Mouse (Mus musculus) liver, postnatal 0 days (tissue): ENCODE data around the gene C530025M09Rik. TPM values are rescaled to one million over a fixed set of nuclear protein-coding genes. Genes with fewer than 3 reads are reported as not detected.

ENCODE experiments used
- ATAC-seq: fragments of 200-750 bp; cut with Nextera tagmentation; 2 replicates; pipeline ENCODE4 v1.8.0; 2017; ENCODE audit warnings: mild to moderate bottlenecking, moderate library complexity
- DNase-seq: peaks from one replicate; pipeline ENCODE4 v3.0.0-alpha.2; 2016
- H3K27ac ChIP-seq: fragments of 300-500 bp; sonication (generic); 2 replicates; pipeline ENCODE4 v1.5.1; 2014; ENCODE audit warnings: antibody characterized with exemption, moderate library complexity, mild to moderate bottlenecking, low read depth
- H3K27me3 ChIP-seq: fragments of 300-500 bp; sonication (generic); 2 replicates; pipeline ENCODE4 v1.6.1; 2014; ENCODE audit warnings: low read length, control low read depth, mixed read lengths; ENCODE audit not compliant: insufficient read depth
- H3K36me3 ChIP-seq: fragments of 300-500 bp; sonication (generic); replicated peaks from 2 replicates; pipeline ENCODE4 v1.6.1; 2014; ENCODE audit warnings: mild to moderate bottlenecking, control low read depth, low read length, moderate library complexity, mixed read lengths; ENCODE audit not compliant: insufficient read depth
- H3K4me1 ChIP-seq: fragments of 300-500 bp; sonication (generic); 2 replicates; pipeline ENCODE4 v1.6.1; 2014; ENCODE audit warnings: antibody characterized with exemption, mild to moderate bottlenecking, control low read depth; ENCODE audit not compliant: insufficient read depth
- H3K4me2 ChIP-seq: fragments of 300-500 bp; sonication (generic); 2 replicates; pipeline ENCODE4 v1.6.1; 2014; ENCODE audit warnings: low read depth, mild to moderate bottlenecking, low read length, moderate library complexity, mixed read lengths
- H3K4me3 ChIP-seq: fragments of 300-500 bp; sonication (generic); 2 replicates; pipeline ENCODE4 v1.5.1; 2014; ENCODE audit warnings: low read depth, low read length
- H3K9ac ChIP-seq: fragments of 300-500 bp; sonication (generic); replicated peaks from 2 replicates; pipeline ENCODE4 v1.6.1; 2014; ENCODE audit warnings: mild to moderate bottlenecking, moderate library complexity
- H3K9me3 ChIP-seq: fragments of 300-500 bp; sonication (generic); 2 replicates; pipeline ENCODE4 v1.6.1; 2016; ENCODE audit warnings: mild to moderate bottlenecking, control low read depth, low read length, mixed read lengths
- CTCF ChIP-seq: sonication (generic); IDR thresholded peaks from 2 replicates; pipeline ENCODE4 v1.5.1; 2016; ENCODE audit warnings: antibody characterized with exemption, low read depth
- EP300 ChIP-seq: IDR thresholded peaks from 2 replicates; pipeline ENCODE4 v1.6.1; 2016; ENCODE audit warnings: antibody characterized with exemption, low read depth, mild to moderate bottlenecking
- WGBS: fragments of 180-500 bp; shearing (Covaris S2); extraction: QIAGEN DNeasy Blood & Tissue Kit; methylation state at CpG from one replicate; pipeline ENCODE4 v1.1.7; 2014; ENCODE audit not compliant: insufficient replicate concordance; 5-methylcytosine and 5-hydroxymethylcytosine counted together
- polyA plus RNA-seq: library from polyadenylated mRNA; unstranded; fragments of >200 nt; fragmentation: Nextera tagmentation; extraction: Ambion mirVana; gene quantifications from 2 replicates; pipeline ENCODE4 v1.2.1, GENCODE M21; 2015

The C530025M09Rik gene
- polyA plus RNA-seq, 1 experiment from 2014 or later = not detected

DNA sequence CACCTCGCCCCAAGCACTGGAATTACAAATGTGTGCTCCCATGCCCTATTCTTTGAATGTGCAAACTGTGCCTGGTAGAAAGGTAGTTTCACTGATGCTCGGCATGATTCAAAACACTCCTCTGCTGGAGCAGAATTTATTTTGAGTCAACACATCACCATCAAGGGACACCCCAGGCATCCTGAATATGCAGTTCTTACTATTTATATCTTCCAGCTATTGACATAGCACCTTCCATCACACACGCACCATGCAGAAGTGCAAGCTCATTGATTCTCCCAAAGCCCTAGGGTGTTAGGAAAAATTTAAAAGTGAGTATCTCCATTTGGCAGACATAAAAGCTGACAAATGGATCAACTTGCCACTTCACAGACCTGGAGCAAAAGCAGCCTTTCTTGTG, 12.6 kb downstream of the C530025M09Rik start:
- no peak overlapping the region for H3K4me2 ChIP-seq
- H3K9me3 ChIP-seq = no peaks in the 10 kb centered on the region
- H3K27ac ChIP-seq = no peak overlapping the region
- no peaks in the 10 kb centered on the region for H3K36me3 ChIP-seq
- no peaks in the 10 kb centered on the region for H3K27me3 ChIP-seq
- no peak for DNase-seq
- ATAC-seq = no peak
- H3K9ac ChIP-seq = no peak overlapping the region
- WGBS = 66% methylated on average over 3 of the region's 3 CpGs
- TF ChIP-seq EP300 = no peak
- TF ChIP-seq CTCF = no peak
- no peaks in the 10 kb centered on the region for H3K4me1 ChIP-seq
- no peak overlapping the region for H3K4me3 ChIP-seq

DNA sequence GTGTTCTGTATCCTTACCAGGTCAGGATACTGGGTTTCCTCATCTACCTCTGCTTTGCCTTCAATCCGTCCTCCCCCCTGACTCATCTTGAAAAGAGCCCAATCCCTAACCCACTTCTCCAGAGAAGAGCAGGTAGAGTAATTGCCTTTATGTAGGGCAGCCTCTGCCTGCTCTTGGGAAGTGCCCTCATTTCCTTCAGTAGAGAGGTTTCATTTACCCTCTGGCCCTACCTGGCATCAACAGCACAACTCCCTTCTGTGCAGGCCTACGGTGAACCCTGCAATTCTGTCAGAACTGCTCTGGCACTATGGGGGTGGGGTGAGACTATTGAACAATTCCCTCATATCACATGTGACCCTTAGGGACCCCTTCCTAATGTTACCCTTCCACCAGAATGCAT, 18.1 kb downstream of the C530025M09Rik start:
- H3K9me3 ChIP-seq = no peaks in the 10 kb centered on the region
- no peak overlapping the region for H3K4me3 ChIP-seq
- H3K4me1 ChIP-seq = no peaks in the 10 kb centered on the region
- no peaks in the 10 kb centered on the region for H3K27me3 ChIP-seq
- H3K27ac ChIP-seq = no peak overlapping the region
- TF ChIP-seq EP300 = no peak
- TF ChIP-seq CTCF = no peak
- no peak overlapping the region for H3K9ac ChIP-seq
- H3K36me3 ChIP-seq = no peaks in the 10 kb centered on the region
- ATAC-seq (no peak), DNase-seq (no peak)
- no peak overlapping the region for H3K4me2 ChIP-seq
- WGBS = 69% methylated on average over 2 of the region's 2 CpGs

DNA sequence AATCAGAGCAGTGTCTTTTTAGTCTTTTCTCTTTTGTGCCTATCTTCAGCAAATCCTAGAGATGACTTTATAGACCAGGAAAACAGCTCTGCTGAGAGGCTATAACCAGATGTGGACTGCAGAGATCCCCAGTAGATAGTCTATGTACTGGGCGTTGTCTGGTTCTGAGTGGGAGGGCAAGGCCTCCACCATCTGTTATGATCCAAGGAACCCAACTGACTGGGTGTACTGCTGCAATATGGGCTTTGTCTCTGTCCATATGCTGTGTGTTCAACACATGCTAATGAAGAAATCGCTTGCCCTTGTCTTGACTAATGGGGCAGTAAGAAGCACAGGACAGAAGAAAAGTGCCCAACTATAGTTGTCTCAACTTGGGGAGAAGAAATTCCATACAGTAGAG, 25.8 kb downstream of the C530025M09Rik start:
- H3K4me2 ChIP-seq = no peak overlapping the region
- no peaks in the 10 kb centered on the region for H3K27me3 ChIP-seq
- no peak overlapping the region for H3K9ac ChIP-seq
- 82% methylated on average over 2 of the region's 2 CpGs for WGBS
- no peak overlapping the region for H3K27ac ChIP-seq
- H3K9me3 ChIP-seq = no peaks in the 10 kb centered on the region
- H3K4me3 ChIP-seq = no peak overlapping the region
- no peak for TF ChIP-seq EP300
- no peak for TF ChIP-seq CTCF
- DNase-seq (no peak), ATAC-seq (no peak)
- no peaks in the 10 kb centered on the region for H3K36me3 ChIP-seq
- no peaks in the 10 kb centered on the region for H3K4me1 ChIP-seq

GRCm38 (mm10) chr2:149804599-149805140, 26.3 kb downstream of the C530025M09Rik start:
- H3K4me2 ChIP-seq = no peak overlapping the region
- H3K27ac ChIP-seq = no peak overlapping the region
- no peaks in the 10 kb centered on the region for H3K9me3 ChIP-seq
- no peak for TF ChIP-seq EP300
- TF ChIP-seq CTCF = no peak
- H3K9ac ChIP-seq = no peak overlapping the region
- DNase-seq = no peak
- no peak for ATAC-seq
- H3K4me3 ChIP-seq = no peak overlapping the region
- H3K36me3 ChIP-seq = no peaks in the 10 kb centered on the region
- no peaks in the 10 kb centered on the region for H3K4me1 ChIP-seq
- no peaks in the 10 kb centered on the region for H3K27me3 ChIP-seq
- WGBS = 66% methylated on average over 3 of the region's 3 CpGs

GRCm38 (mm10) chr2:149798613-149799012, 32.4 kb downstream of the C530025M09Rik start:
- no peak overlapping the region for H3K9ac ChIP-seq
- no peaks in the 10 kb centered on the region for H3K9me3 ChIP-seq
- H3K4me1 ChIP-seq = no peaks in the 10 kb centered on the region
- ATAC-seq (no peak), DNase-seq (no peak)
- no peak overlapping the region for H3K27ac ChIP-seq
- no peak overlapping the region for H3K4me2 ChIP-seq
- 21% methylated on average over 3 of the region's 3 CpGs for WGBS
- H3K36me3 ChIP-seq = no peaks in the 10 kb centered on the region
- TF ChIP-seq EP300 (no peak), CTCF (no peak)
- no peak overlapping the region for H3K4me3 ChIP-seq
- H3K27me3 ChIP-seq = no peaks in the 10 kb centered on the region

Other genes starting within 250 kb of the C530025M09Rik start
- 0.08 TPM in 1 of 2 replicates, not detected in the other for gene Syndig1, start 2.0 kb downstream of the C530025M09Rik start, polyA plus RNA-seq